Mouse (Mus musculus): Measurements from ENCODE around the gene Tsc22d2.
"Not testable (repeated sequence)": the region's sequence is repeated elsewhere in the genome, so short reads cannot be mapped to it uniquely, and the experiment has no call there.

Gene Tsc22d2

DNA sequence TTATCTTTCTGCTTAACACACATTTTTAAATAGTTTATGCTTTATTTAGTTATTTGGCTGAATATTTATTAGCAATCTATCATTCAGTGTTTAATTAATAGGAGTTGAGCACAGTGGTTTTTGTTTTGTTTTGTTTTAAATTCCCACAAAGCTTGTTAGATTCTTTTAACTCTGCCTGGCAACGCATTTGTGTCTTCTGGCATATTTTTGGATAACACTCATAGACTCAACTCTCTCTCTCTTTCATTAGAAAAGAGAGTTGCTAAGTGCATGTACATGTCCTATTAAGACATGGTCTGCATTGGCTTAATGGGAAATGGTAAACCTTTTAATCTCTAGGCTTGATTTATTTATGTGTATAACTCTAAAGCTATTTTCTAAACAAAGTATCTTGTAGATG is 14.3 kb downstream of the Tsc22d2 start:
- DNase-seq (ENCODE audit: low spot score in 2 of 2), result no peak

DNA sequence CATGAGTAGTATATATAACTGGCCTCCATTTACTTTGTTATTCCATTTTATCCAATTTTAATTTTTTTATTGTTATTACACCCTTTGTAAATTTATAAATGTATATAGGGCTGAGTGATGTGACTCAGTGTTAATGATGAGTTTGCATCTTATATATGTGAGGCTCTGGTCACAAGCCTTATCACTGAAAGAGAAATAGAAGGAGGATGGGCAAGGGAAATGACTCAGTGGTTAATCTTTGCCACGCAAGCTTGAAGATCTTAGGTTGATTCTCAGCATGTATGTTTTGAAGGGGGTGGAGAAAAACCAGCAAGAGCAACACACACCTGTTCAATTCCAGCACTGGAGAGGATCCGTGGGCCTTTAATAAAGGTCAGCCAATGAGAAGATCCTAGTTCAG is 19.9 kb downstream of the Tsc22d2 start:
- no peak for DNase-seq (ENCODE audit: low spot score in 2 of 2)

DNA sequence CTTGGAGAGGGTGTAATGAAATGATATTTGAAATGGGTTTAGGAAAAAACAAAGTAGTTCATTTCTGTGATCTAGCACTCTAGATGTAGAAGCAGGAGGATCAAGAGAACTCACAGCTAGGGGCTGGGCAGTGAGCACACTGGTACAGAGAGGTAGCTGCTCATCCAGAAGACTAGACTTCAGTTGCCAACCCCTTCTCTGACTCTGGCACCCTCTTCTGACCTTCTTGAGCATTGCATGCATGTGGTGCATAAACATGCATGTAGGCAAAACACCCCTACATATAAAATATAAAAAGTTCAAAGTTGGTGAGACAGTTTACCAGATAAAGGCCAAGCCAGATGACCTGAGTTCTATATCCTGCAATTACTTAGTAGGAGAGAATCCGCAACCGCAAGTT is 33.7 kb downstream of the Tsc22d2 start:
- peak; percentile 32 to 62 for DNase-seq (ENCODE audit: low spot score in 2 of 2)

DNA sequence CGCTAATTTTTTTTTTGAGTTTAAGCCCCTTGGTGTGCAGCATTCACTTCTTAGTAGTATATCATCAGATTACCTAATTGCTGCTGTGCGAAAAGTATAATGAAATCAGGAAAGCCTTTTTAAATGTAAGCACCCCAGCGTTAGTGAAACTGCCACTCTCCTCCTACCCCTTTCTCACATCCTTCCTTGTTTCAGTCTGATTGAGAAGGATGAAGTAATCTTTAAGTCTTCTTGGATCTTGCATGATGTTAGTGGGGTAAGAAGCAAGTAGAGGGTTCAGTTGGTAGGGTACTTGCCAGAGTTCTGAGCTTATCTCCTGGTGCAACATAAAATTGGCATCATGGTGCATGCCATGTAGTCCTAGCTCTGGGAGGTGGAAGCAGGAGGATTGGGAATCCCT is 35.0 kb downstream of the Tsc22d2 start:
- DNase-seq (ENCODE audit: low spot score in 2 of 2), result no peak

DNA sequence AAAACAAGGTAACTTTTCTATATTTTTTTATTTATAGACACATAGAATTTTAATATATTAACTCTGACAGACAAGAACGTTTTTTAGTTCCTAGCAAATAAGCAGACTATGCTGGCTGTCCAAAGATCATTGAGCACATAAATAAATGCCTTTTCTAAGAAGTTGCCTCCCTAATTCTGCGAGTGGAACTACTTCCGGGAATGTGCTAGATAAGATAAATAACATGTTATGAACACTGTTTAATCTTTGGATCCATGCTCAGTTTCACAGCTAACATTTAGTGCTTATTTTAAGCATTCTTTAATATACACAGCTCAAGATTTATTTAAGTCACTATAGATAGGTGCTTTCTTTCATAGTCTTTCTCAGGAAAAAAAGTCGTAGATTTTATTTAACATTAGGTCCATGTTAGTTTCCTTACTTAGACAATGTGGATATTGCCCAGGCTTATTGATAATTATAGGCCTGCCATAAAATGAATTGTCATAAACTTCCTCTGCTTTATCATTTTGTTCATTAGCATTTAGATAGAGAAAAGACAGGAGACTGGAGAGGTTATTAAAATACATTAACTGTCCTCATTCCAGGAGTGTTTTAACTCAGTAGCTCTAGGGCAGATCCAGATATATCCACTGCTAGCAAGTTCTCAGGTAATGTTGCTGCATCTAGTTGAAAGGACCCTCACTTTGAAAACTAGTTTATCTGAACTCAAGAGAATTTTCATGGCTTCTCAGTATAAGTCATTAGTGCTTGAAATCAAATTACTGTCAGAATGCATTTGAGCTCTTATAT is 40.1 kb downstream of the Tsc22d2 start:
- DNase-seq (ENCODE audit: low spot score in 2 of 2), result no peak

DNA sequence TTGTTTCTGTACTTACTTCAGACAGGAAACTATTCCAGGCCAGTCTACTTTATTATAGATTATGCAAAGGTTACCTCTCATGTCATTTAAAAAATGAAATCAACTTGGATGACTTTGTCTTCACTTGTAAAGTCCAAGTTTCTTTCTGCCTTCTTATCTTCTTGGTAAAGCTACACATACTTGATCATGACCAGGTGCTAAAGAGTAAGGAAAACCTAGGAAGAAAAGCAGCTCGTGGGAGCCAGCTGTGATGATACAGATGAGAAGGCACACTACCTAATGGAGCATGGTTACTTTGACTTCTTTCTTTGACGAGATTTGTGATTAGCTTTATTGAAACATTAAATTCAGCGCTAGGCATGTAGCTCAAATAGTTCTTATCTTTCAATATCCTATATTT is 40.7 kb downstream of the Tsc22d2 start:
- DNase-seq (ENCODE audit: low spot score in 2 of 2), result no peak

DNA sequence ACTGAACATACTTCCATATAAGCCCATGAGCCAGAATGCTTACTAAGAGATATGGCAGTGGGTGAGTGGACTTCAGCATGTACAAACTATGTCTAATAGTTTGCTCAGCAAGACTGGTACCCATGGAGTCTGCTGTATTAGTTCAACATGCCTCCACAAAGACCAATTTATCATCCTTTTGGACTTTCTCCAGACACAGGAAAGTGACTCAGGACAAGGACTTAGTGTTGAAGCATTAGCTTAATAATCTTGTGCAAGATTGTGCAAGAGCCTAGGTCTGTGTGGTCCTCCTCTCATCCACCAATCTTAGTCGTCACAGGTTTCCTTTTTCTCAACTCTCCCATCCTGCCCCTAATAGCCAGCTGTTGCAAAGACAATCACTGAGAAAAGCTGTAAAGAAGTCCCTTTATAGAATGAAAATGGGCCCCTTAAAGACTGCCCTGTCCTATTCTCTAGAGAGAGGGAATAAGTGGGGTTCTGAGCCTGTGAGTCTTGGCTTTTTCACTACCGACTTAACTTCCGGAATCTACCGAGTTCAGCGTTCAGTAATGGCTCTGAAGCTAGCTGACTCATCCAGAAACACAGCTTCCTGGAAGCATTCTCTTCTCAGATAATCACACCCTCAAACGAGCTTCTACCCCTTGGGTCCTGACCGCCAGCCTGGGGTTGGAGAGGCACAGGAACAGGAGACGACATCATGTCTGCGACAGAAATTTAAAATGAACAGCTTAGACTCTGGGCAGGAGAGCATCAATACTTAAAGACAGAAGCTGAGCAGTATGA is 55.3 kb downstream of the Tsc22d2 start:
- DNase-seq (ENCODE audit: low spot score in 2 of 2), result no peak

DNA sequence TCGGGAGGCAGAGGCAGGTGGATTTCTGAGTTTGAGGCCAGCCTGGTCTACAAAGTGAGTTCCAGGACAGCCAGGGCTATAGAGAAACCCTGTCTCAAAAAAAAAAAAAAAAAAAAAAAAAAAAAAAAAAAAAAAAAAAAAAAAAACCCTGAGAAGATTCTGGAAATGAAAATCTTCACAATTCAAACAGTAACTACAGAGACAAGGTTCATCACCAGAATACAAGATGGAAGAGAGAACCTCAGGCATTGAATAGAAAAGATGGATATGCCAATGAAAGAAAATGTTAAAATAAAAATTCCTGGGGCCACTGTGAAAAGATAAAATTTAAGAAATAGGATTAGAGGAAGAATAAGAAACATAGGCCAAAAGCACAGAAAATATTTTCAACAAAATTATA is 60.8 kb downstream of the Tsc22d2 start:
- not testable (repeated sequence) for DNase-seq (ENCODE audit: low spot score in 2 of 2)

DNA sequence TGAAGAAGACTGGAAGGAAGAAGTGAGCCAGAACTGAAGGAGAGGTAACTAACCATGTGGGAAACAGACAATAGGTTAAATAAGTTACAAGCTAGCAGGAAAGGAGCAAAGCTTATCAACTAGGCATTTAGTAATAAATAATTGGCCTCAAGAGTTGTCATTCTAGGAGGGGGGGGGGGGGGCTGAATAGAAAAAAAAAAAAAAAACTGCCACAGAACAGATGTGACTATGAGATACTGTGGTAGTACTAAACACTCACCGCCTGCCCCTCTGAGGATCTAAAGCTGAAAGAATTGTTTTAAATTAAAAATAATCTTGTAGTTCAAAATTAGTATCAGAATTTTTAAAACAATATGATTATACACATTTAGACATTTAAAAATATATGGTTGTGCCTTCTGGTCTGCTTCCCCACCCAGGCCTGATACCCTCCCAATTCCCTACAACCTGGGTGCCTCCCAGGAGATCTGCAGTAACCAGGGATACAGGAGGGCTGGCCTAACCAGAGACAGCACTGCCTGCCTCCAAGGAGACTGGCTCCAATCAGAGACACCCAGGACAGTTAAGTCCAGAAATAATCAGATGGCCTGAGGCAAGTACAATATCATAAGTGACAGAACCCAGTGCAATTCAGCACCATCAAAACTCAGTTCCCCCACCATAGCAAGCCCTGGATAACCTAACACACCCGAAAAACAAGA is 64.4 kb downstream of the Tsc22d2 start:
- DNase-seq (ENCODE audit: low spot score in 2 of 2), result no peak

DNA sequence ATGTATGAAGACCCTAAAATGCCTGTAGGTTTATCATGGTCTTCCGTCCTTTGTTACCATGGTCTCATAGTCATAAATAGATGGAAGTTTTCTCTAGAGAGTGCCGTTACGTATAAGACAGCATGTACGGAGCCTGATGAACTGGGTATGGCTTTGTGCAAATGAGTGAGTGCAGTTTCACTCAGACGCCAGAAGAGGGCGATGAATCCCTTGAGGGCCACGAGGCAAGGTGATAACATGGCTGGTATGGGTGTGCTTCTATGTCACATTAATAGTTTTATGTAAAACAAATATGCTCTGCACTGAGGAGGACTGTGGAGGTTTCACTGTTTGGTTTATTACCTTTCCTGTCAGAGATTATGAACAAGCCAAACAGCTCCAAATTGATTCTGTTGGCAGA is 71.4 kb downstream of the Tsc22d2 start:
- DNase-seq (ENCODE audit: low spot score in 2 of 2), result peak; percentile 46 to 69

DNA sequence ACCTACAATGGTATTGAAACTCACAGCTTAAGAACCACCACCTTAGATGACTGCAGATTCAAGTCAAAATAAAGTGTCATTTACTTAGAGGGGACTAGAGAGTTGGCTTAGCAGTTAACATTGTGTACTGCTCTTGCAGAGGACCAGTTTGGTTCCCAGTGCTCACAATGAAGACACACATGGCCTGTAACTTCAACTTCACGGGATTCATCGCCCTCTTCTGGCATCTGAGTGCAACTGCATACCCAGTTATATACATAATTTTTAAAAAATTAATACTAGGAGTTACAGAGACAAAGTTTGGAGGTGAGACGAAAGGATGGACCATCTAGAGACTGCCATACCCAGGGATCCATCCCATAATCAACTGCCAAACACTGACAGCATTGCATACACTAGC is 72.6 kb downstream of the Tsc22d2 start:
- DNase-seq (ENCODE audit: low spot score in 2 of 2), result no peak

DNA sequence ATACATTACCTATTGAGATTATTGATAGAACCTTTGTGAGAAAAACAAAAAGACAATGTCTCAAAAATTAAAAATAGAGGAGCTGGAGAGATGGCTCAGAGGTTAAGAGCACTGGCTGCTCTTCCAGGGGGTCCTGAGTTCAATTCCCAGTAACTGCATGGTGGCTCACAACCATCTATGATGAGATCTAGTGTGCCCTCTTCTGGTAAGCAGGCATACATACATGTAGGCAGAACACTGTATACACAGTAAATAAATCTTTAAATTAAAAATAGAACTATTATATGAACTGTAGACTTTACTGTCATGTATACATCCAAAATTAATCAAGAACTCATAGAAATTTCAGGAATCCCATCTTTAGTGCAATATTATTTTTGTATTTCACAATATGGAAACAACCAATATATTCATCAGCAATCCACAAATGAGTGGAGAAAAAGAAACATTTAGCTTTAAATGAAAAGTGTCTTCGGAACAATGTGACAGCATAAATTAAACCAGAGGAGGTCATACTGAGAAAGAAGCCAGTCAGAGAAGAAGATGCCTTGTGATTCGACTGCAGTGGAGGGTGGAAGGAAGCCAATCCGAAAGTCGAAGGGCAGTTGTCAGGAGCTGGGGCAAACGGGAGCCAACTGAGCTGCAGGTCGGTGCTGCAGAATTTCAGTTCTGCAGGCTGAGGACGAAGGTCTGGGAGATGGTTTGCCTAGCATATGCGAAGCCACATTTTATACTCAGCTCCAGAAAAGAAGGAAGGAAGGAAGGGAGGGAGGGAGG is 73.7 kb downstream of the Tsc22d2 start:
- DNase-seq (ENCODE audit: low spot score in 2 of 2), result no peak

DNA sequence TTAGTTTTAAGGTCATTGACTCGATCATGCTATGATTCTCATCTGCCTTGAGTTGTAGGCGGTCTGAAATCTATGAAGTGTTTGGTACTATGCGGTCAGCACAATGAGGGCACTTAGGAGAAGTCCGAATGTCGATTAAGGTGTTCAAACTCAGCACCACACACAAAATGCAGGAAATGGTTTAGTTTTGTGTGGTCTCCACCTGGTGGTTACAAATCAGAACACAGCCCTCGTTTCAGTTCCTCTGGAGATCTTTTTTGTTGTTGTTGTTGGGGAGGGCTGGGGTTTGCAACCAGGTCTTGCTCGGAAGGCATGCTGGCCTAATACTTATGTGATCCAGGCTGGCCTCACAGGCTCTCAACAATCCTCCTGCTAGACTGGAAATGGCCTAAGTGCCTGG is 76.3 kb downstream of the Tsc22d2 start:
- DNase-seq (ENCODE audit: low spot score in 2 of 2), result no peak

DNA sequence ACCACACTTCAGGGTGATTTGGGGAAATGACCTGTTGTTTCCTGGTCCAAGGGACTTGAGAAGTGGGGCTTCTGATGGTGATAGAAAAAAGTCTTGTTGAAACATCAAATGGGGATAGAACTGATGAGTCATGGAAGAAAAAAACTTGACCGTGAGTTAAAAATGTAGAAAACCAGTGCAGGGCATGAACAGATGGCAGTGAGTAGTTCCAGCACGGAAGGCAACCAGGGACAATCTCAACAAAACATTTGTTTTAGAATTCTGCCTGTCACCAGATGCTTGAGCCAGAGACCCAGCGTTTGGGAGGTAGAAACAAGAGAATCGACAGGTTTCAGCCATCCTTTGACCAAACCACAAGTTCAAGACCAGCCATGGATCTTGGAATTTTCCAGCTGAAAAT is 79.1 kb downstream of the Tsc22d2 start:
- no peak for DNase-seq (ENCODE audit: low spot score in 2 of 2)

DNA sequence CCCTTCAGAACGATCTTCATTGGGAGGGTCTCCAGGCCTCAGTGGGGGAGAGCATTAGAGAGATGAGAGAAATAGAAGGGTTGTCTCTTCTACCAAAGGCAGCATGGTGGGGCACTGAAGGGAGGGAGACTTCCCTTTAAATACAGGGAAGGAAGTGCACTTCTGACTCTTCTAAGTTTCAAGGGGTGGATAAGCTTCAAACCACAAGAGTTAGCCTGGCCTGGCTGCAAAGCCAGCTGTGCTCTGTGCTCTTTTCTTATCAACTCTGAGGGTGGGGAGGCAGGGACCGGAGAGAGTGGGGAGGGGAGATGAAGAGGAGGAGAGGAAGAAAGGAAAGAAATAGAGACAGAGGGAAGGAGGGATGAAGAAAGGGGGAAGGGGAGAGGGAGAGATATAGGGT is 87.4 kb downstream of the Tsc22d2 start:
- peak in 1 of 2 experiments; percentile 23 for DNase-seq (ENCODE audit: low spot score in 2 of 2)

DNA sequence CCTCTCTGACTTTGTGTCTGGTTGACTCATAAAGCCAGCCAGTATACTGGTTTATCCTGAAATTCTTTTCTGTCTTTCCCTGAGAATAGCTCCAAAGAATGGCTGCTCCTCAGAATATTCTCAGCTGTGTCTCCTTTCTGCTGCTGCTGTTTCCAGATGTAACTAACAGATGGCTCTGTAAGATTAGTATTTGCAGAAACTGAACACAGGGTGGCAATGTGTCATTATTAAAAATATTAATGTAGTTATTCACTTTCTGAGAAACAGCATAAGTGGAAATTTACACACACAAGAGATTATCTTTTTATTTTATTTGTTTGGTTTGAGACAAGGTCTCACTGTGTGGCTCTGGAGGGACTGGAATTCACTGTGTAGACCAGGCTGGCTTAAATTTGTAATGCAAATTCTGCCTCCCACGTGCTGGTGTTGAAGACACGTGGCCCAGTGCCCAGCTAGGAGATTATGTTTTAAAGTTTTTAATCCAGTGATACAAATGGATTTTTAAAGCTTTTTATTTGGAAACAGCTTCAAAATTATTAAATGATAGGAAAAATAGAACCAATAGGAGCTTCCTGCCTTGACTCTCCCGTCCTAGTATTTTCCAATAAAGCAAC is 89.3 kb downstream of the Tsc22d2 start:
- DNase-seq (ENCODE audit: low spot score in 2 of 2), result no peak

DNA sequence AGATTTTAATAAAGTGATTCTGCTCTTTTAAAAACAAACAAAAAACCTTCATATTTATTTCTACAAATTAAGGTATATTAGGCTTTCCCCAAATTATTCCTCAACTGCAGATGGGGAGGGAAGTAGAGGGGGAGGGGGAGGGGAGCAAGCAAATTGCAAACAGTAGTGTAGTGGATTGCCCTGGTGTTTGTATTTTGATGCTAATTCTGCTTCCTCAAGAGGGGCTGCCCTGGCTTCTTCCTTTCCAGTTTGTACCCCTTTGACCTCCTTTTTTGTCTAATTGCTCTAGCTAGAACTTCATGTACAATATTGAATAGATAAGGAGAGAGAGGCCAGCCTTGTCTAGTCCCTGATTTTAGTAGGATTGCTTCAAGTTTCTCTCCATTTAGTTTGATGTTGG is 90.2 kb downstream of the Tsc22d2 start:
- no peak for DNase-seq (ENCODE audit: low spot score in 2 of 2)

DNA sequence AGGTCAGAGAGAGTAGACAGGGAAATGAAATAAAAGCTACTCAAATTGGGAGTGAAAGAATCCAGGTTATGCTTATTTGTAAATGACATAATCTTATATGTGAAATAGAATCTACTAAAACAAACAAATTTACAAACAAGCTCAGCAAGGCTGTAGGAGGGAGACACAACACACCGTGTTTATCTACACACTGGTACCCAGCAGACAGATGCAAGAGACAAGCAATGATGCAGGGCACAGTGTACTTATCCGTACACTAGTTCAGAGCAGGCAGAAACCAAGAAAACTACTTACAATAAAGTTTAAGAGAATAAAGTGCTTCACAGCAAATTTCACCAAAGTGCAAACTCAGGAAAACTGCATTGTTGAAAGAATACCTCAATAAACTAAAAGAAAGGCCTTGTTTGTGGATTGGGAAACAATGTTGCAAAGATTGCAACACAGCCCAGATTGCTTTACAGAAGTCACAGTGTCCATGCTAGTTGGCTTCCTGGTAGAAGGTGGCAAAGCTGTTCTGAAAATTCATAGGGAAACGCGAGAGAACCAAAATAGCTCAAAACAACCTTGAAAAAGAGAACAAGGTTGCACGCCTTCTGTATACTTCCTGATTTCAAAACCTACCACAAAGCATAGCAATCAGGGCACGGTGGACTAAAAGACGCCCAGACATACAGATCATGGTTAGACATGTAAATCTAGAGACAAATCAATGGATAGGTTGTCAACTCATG is 93.7 kb downstream of the Tsc22d2 start:
- no peak for DNase-seq (ENCODE audit: low spot score in 2 of 2)

DNA sequence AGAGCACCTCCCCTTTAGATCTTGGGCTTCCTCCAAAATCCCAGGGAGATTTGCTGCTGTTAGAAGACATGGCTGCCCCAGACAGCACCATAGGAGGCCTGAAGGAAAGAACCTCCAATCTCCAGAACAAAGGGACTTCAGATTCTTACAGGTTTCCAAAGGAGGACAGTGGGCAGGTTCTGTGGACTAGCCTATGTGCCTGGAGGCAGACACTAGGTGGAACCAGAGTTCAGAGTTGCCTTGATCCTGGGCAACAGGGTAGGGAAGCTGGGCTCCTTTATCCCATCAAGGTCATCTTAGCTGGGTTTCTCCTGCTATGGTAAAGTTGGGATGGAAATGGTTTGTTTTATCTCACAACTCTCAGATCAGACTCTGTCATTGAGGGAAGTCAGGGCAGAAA is 97.1 kb downstream of the Tsc22d2 start:
- DNase-seq (ENCODE audit: low spot score in 2 of 2), result peak in 1 of 2 experiments; percentile 22

DNA sequence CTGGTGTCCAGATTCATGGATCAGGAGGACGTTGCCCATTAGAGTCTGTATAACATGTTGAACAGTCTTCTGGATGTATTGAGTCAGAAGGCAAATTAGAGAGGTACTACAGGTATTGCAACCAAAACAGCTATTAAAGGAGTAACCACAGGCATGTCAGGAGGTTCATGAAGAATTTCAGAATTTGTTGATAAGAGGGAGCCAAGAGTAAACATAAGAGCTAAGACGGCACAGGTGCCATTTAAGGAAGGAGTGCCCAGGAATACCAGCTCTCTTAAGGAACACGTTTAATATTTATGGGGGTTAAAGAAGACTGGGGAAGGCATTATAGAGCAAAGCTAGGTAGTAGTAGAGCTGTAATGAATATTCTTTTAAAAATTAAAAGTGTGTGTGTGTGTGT is 98.2 kb downstream of the Tsc22d2 start:
- DNase-seq (ENCODE audit: low spot score in 2 of 2), result no peak

DNA sequence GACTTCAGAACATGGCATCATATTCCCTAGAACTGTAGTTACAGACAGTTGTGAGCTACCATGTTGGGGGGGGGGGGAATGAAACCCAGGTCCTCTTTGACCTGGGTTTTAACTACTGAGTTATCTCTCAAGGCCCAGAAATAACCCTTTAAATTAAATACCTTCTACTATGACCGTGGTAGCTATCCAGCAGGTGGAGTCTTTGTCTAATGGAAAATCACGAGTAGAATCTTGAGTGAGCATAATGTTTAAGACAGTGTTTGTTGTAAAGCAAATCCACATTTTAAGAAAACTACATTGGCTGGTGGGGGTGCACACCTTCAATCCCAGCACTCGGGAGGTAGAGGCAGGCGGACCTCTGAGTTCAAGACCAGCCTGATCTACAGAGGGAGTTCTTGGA is 99.0 kb downstream of the Tsc22d2 start:
- no peak for DNase-seq (ENCODE audit: low spot score in 2 of 2)

Data from spleen, postnatal 4 days (tissue).